Mouse (Mus musculus): ENCODE measurements around the gene Dcaf6. TPM values are rescaled to one million over a fixed set of nuclear protein-coding genes. Genes with fewer than 3 reads are reported as not detected.
A peak's percentile ranks its signal among the peaks of the same experiment; 100 is the strongest.

The Dcaf6 gene
- total and polyA plus RNA-seq, 2 experiments = 20.5 to 38.9 TPM

- H3K4me3 ChIP-seq (ENCODE audit: insufficient read depth, low read depth, low read length) = no peak overlapping the region
- peak; percentile 96 for DNase-seq (ENCODE audit: extremely low read depth, low read depth, low spot score)
- no peaks in the 10 kb centered on the region; the same call in 1 of the 2 replicates for H3K79me2 ChIP-seq (ENCODE audit: control insufficient read depth, insufficient read depth, low read length)
- H3K27me3 ChIP-seq (ENCODE audit: control insufficient read depth, insufficient read depth, low read length) = no peaks in the 10 kb centered on the region
- H3K4me1 ChIP-seq (ENCODE audit: control insufficient read depth, insufficient read depth, low read length) = peaks cover 8% of the 10 kb centered on the region
- no peak overlapping the region for H3K9ac ChIP-seq (ENCODE audit: low read depth, low read length)
- peak overlapping the region; percentile 75 for H3K27ac ChIP-seq (replicated peaks; ENCODE audit: insufficient read depth, low read depth, low read length)
- WGBS = 22% methylated on average over 7 of the region's 7 CpGs
- TF ChIP-seq POLR2A (IDR thresholded peaks at IDR 0.05; ENCODE audit: extremely low read depth, insufficient read depth, low read length) = no peak
- no peak for TF ChIP-seq CTCF (IDR thresholded peaks at IDR 0.05; ENCODE audit: low read depth, low read length)
- H3K36me3 ChIP-seq (ENCODE audit: control insufficient read depth, insufficient read depth, low read length) = peaks cover 12% of the 10 kb centered on the region
Observed at GRCm38 (mm10) chr1:165421357-165421915, 38.8 kb downstream of the Dcaf6 start.

GRCm38 (mm10) chr1:165396401-165396805 is 63.9 kb downstream of the Dcaf6 start:
- TF ChIP-seq POLR2A (IDR thresholded peaks at IDR 0.05; ENCODE audit: extremely low read depth, insufficient read depth, low read length) (no peak), CTCF (IDR thresholded peaks at IDR 0.05; ENCODE audit: low read depth, low read length) (no peak)
- WGBS = 98% methylated on average over 2 of the region's 2 CpGs
- H3K36me3 ChIP-seq (ENCODE audit: control insufficient read depth, insufficient read depth, low read length) = peaks cover 7% of the 10 kb centered on the region
- no peak overlapping the region for H3K4me3 ChIP-seq (ENCODE audit: insufficient read depth, low read depth, low read length)
- no peaks in the 10 kb centered on the region for H3K79me2 ChIP-seq (ENCODE audit: control insufficient read depth, insufficient read depth, low read length)
- no peaks in the 10 kb centered on the region for H3K27me3 ChIP-seq (ENCODE audit: control insufficient read depth, insufficient read depth, low read length)
- no peak for DNase-seq (ENCODE audit: extremely low read depth, low read depth, low spot score)
- H3K4me1 ChIP-seq (ENCODE audit: control insufficient read depth, insufficient read depth, low read length) = no peaks in the 10 kb centered on the region
- H3K27ac ChIP-seq (replicated peaks; ENCODE audit: insufficient read depth, low read depth, low read length) = no peak overlapping the region
- H3K9ac ChIP-seq (ENCODE audit: low read depth, low read length) = no peak overlapping the region

- Histone ChIP-seq H3K4me3 (ENCODE audit: insufficient read depth, low read depth, low read length) (no peak overlapping the region), H3K36me3 (ENCODE audit: control insufficient read depth, insufficient read depth, low read length) (peaks cover 7% of the 10 kb centered on the region), H3K4me1 (ENCODE audit: control insufficient read depth, insufficient read depth, low read length) (no peaks in the 10 kb centered on the region), H3K79me2 (ENCODE audit: control insufficient read depth, insufficient read depth, low read length) (no peaks in the 10 kb centered on the region), H3K9ac (ENCODE audit: low read depth, low read length) (no peak overlapping the region), H3K27me3 (ENCODE audit: control insufficient read depth, insufficient read depth, low read length) (no peaks in the 10 kb centered on the region), H3K27ac (replicated peaks; ENCODE audit: insufficient read depth, low read depth, low read length) (no peak overlapping the region)
- TF ChIP-seq POLR2A (IDR thresholded peaks at IDR 0.05; ENCODE audit: extremely low read depth, insufficient read depth, low read length) (no peak), CTCF (IDR thresholded peaks at IDR 0.05; ENCODE audit: low read depth, low read length) (no peak)
- no peak for DNase-seq (ENCODE audit: extremely low read depth, low read depth, low spot score)
- 93% methylated on average over 4 of the region's 4 CpGs for WGBS
Observed at GRCm38 (mm10) chr1:165395940-165396339, 64.3 kb downstream of the Dcaf6 start.

- Histone ChIP-seq H3K9ac (ENCODE audit: low read depth, low read length) (no peak overlapping the region), H3K27ac (replicated peaks; ENCODE audit: insufficient read depth, low read depth, low read length) (no peak overlapping the region), H3K4me3 (ENCODE audit: insufficient read depth, low read depth, low read length) (no peak overlapping the region), H3K79me2 (ENCODE audit: control insufficient read depth, insufficient read depth, low read length) (no peaks in the 10 kb centered on the region), H3K36me3 (ENCODE audit: control insufficient read depth, insufficient read depth, low read length) (peaks cover 11% of the 10 kb centered on the region), H3K4me1 (ENCODE audit: control insufficient read depth, insufficient read depth, low read length) (no peaks in the 10 kb centered on the region), H3K27me3 (ENCODE audit: control insufficient read depth, insufficient read depth, low read length) (no peaks in the 10 kb centered on the region)
- DNase-seq (ENCODE audit: extremely low read depth, low read depth, low spot score) = no peak
- TF ChIP-seq CTCF (IDR thresholded peaks at IDR 0.05; ENCODE audit: low read depth, low read length) (no peak), POLR2A (IDR thresholded peaks at IDR 0.05; ENCODE audit: extremely low read depth, insufficient read depth, low read length) (no peak)
- WGBS = 76% methylated on average over 3 of the region's 3 CpGs
Observed at GRCm38 (mm10) chr1:165394836-165395235, 65.4 kb downstream of the Dcaf6 start.

GRCm38 (mm10) chr1:165393033-165393432 is 67.2 kb downstream of the Dcaf6 start:
- H3K27ac ChIP-seq (replicated peaks; ENCODE audit: insufficient read depth, low read depth, low read length) = no peak overlapping the region
- DNase-seq (ENCODE audit: extremely low read depth, low read depth, low spot score) = no peak
- H3K36me3 ChIP-seq (ENCODE audit: control insufficient read depth, insufficient read depth, low read length) = peaks cover 10% of the 10 kb centered on the region
- H3K79me2 ChIP-seq (ENCODE audit: control insufficient read depth, insufficient read depth, low read length) = no peaks in the 10 kb centered on the region; the same call in 1 of the 2 replicates
- TF ChIP-seq POLR2A (IDR thresholded peaks at IDR 0.05; ENCODE audit: extremely low read depth, insufficient read depth, low read length) (no peak), CTCF (IDR thresholded peaks at IDR 0.05; ENCODE audit: low read depth, low read length) (no peak)
- no peak overlapping the region for H3K4me3 ChIP-seq (ENCODE audit: insufficient read depth, low read depth, low read length)
- no peaks in the 10 kb centered on the region for H3K4me1 ChIP-seq (ENCODE audit: control insufficient read depth, insufficient read depth, low read length)
- no peak overlapping the region for H3K9ac ChIP-seq (ENCODE audit: low read depth, low read length)
- no peaks in the 10 kb centered on the region for H3K27me3 ChIP-seq (ENCODE audit: control insufficient read depth, insufficient read depth, low read length)
- 92% methylated on average over 1 of the region's 1 CpGs for WGBS

GRCm38 (mm10) chr1:165388716-165389115 is 71.6 kb downstream of the Dcaf6 start:
- peak; percentile 58 for DNase-seq (ENCODE audit: extremely low read depth, low read depth, low spot score)
- H3K4me1 ChIP-seq (ENCODE audit: control insufficient read depth, insufficient read depth, low read length) = no peaks in the 10 kb centered on the region
- no peaks in the 10 kb centered on the region; the same call in 1 of the 2 replicates for H3K79me2 ChIP-seq (ENCODE audit: control insufficient read depth, insufficient read depth, low read length)
- TF ChIP-seq POLR2A (IDR thresholded peaks at IDR 0.05; ENCODE audit: extremely low read depth, insufficient read depth, low read length) = no peak
- no peak for TF ChIP-seq CTCF (IDR thresholded peaks at IDR 0.05; ENCODE audit: low read depth, low read length)
- H3K27me3 ChIP-seq (ENCODE audit: control insufficient read depth, insufficient read depth, low read length) = no peaks in the 10 kb centered on the region
- H3K4me3 ChIP-seq (ENCODE audit: insufficient read depth, low read depth, low read length) = no peak overlapping the region
- 73% methylated on average over 5 of the region's 5 CpGs for WGBS
- no peak overlapping the region for H3K27ac ChIP-seq (replicated peaks; ENCODE audit: insufficient read depth, low read depth, low read length)
- no peak overlapping the region for H3K9ac ChIP-seq (ENCODE audit: low read depth, low read length)
- peaks cover 20% of the 10 kb centered on the region for H3K36me3 ChIP-seq (ENCODE audit: control insufficient read depth, insufficient read depth, low read length)
